Mouse (Mus musculus) left cerebral cortex, adult 18-20 months (tissue): ENCODE data around the gene Neurog2. TPM values are rescaled to one million over a fixed set of nuclear protein-coding genes. Genes with fewer than 3 reads are reported as not detected.

Experiments used
- DNase-seq, 2 experiments: peaks; one replicate each; pipeline ENCODE4 v3.0.0; 2021 to 2022; ENCODE audit warnings: low spot score in 2 of 2, mixed read lengths in 1 of 2
- total RNA-seq, 2 experiments: library from RNA; stranded (reverse); gene quantifications; 2 replicates each; pipeline ENCODE4 v1.2.3; 2021

Gene Neurog2
- total RNA-seq, 2 experiments from 2014 or later: not detected

DNA sequence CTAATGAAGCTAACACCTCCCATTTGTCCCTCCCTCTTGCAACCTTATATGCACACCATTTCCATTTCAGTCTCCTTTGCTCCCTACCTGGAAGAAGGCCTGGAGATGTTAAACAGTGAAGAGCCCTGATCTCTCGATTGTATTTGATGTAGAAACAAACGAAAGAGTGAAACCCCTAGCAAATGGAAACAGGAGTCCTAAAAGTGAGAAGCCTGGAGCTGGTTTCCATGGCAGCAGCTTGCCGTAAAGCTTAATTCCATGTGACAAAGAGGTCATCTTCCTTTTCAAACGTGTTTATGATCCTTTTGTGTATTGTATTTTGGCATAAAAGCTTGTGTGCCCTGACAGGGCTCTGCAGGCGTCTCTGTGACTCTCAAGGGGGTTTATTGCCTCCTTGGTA, 9.3 kb downstream of the Neurog2 start:
- no peak for DNase-seq

DNA sequence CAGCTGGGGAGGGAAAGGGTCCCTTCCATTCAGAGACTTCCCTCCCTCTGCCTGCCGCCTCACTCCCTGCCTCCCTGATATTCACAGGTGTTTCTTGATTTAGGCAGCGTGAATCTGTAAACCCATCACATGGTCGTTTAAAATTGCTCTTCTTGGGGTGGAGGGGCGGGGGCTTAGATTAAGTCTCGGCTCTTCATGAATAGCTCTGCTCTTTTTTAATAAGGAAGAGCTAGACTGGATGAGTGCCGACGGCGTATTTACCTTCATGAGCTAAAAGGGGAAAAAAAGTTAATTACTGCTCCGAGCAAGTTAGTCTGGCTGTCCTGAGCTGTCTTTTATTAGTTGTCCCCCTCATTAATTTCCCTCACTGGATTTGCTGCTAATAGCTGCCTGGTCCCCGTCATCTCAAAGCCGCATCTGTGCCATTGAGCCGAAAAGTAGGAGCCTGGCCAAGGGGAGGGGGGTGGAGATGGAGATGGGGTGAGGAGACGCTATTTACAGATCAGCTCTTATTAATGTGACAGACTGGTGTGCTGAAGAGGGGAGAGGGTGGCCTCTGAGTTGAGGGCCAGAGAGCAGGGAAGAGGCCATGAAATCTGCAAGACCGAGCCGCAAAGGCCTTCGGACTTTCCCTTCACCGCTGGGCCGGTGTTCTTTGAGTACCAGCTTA, 13.4 kb downstream of the Neurog2 start:
- DNase-seq: no peak

DNA sequence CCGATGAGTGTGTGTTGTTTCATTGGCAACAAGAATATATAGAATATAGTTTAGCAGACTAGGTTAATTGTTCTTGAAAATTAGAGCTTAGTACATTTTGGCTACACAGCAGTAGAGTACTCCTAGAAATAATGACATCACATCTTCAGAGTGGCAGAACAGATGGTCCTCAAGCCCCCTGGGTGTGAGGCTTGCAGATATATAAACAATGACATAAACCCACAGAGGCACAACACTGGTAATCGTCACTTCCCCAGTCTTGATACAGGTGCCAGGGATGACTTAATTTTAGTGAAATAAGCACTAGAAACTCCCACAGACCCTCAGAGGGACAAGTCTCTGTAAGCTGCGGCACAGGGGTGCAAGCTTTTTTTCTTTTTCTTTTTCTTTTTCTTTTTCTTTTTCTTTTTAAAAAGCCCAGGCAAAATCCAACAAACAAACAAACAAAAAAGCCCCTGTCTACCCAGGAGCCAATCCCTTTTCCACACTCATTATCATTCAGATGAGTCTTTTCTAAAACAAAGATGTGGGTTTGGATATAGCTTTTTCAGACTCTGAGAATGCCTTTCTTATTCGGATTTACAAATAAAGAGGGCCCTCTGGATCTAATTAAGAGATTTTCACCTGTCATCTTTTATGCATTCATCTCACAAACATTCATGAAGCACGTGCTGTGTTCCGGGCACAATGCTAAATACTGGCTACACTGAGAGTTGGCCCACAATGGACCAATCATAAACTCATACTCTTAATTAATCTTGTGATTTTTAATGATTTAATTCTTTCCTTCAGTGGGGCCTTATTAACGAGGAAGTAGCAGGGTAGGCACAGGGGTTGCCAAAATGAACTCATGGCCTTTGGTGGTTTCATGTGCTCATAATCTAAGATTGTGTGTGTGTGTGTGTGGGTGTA, 19.1 kb downstream of the Neurog2 start:
- DNase-seq: no peak

DNA sequence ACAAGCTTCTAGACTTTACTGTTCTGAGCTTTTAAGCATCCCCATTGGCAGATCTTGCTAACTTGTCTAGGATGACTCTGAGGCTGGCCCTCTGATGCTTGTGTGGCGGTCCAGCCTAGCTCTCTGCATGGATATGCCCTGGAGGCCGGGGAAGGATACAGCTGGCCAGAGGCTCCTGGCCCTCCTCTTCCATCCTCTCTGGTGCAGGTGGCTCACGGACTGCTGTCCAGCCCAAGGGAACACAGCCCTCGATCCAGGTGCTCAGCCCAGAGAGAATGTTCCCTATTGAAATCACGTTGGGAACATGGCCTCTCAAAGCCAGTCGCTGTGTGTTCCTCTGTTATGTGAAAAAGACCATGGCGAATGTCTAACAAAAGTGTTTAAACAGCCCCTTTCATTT, 27.8 kb downstream of the Neurog2 start:
- DNase-seq: no peak

DNA sequence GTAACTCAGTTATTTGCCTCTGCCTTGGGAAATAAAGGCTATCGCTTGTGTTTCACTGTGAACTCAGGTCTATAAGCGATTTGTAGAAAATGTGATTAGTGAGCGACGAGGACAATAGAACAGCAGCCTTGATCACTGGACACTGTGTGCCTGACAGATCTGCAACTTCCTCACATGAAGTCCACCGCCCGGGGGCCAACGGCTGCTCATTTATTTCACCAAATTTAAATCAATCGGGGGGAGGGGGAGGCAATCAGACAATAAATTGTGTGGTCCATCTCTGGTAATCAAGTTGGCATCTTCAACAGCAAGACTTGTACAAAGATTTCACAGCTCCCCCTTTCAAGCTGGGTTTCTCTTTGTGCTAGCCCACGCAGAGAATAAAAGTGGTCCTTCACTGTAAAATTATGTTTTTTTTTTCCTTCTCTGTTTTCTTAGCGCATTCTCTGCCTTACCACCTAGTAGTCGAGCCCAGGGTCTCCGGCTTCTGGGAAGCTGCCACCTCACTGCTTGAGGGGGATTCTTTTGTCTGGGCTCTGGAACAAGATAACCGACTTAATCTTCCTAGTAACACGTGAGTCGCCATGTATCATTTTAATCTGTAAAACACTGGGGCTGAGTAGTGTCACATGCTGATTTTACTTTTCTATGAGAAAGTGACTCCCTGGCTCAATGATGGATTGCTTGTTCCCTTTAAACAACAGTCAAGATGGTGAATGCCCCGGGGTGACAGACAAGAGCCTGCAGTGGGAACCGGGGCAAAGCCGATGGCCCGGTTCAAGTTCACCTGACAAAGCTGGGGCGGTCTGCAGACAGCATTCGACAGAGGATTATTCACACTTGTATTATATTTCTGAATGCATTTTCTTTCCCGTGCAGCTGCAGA, 29.0 kb downstream of the Neurog2 start:
- no peak for DNase-seq

DNA sequence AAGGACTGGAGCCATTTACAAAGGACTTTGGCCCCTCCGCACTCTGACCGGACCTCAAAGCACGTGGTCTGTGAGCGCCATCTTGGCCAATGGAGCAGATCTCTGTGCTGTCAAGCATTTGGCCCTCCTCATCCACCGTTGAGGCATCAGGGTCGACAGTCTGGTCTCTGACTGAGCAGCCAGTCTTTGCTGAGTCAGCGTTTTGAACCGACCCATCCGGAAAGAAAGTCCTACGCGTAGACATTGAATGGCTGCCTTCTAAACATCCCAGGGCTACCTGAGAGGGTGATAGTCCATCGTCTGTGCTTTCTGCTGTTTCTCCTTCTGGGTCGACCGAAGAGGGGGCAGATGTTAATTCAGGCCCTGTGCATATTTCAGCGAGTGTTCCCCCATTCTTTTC, 46.8 kb downstream of the Neurog2 start:
- DNase-seq: no peak

Other genes with a start within 250 kb of the Neurog2 start
- 100 to 1,000 TPM; 787 to 814 TPM for gene Ank2, start 133.8 kb upstream of the Neurog2 start, total RNA-seq
- gene Larp7, start 79.8 kb upstream of the Neurog2 start, total RNA-seq: 10 to 100 TPM; 18.0 to 19.4 TPM
- gene Zgrf1, start 79.6 kb upstream of the Neurog2 start, total RNA-seq: 1 to 10 TPM; 2.9 to 3.7 TPM
- gene Alpk1, start 147.4 kb downstream of the Neurog2 start, total RNA-seq: 1 to 10 TPM; 5.8 to 6.1 TPM
- 1 to 10 TPM; 7.6 to 8.6 TPM for gene Tifa, start 156.7 kb downstream of the Neurog2 start, total RNA-seq
- gene Ap1ar, start 204.4 kb downstream of the Neurog2 start, total RNA-seq: 10 to 100 TPM; 82.3 to 82.5 TPM